Mouse (Mus musculus) brain, embryonic 18.5 days (tissue): ENCODE results near the gene H60b.
"Not testable (repeated sequence)": the region's sequence is repeated elsewhere in the genome, so short reads cannot be mapped to it uniquely, and the experiment has no call there.

Experiments
- DNase-seq: peaks from one replicate; pipeline ENCODE4 v3.0.0-alpha.2; 2012; ENCODE audit warnings: low read depth, low spot score

Gene H60b

DNA sequence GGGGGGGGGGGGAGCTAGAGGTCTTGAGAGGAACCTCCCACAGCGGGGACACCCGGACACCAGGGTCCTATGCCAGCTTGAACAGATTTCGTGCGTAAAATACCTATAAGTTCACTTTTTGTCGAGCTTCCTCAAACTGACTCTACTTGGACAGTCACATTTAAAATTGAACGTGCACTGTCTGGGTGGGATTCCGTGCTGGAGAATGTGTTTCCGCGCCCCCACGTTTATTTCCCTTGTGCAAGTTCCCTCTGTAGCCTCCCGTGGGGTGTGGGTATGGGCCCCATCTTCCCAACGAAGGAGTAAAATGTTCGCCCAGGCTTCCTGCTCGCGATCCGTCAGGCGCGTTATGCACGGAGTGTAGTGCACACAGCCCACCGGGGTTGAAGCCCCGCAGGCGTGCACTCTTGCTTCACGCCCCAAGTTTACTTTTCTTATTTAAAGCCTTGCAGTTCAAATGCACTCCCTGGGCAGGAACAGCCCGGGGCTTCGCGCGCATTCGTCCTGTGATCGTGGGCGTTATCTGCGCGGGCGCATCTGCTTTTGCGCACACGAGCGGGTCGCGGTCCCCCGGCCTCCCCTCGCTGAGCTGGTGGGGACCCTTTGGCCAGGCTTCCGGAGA lies 115.4 kb downstream of the H60b start:
- DNase-seq: no peak

DNA sequence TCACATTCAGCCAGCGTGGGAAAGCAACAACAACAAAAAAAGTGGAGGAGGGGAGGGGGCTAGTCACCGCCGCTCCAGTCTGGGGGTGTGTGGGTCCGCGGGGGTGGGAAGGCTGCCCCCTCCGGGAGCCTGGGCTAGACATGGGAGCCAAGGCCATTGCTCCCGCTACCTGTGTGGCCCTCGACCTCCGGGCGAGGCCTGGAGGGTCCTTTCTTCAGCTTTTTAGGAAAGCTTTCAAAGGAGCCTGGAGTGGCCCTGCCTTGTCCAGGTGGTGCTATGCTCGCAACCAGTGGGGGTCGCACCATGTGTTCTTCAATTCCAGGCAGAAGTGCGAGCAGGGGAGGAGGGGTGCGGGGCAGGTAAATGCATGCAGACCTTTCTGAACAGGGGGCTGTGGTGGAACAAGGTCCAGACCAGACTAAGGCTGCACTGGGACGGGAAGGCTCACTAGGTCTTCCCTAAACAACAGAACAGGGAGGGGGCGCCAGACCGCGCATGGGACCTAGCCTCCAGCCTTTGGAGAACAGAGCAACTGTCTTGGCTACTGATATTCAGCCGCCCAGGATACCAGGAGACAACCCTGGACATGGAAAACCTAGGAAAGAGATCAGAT lies 116.2 kb downstream of the H60b start:
- no peak for DNase-seq

DNA sequence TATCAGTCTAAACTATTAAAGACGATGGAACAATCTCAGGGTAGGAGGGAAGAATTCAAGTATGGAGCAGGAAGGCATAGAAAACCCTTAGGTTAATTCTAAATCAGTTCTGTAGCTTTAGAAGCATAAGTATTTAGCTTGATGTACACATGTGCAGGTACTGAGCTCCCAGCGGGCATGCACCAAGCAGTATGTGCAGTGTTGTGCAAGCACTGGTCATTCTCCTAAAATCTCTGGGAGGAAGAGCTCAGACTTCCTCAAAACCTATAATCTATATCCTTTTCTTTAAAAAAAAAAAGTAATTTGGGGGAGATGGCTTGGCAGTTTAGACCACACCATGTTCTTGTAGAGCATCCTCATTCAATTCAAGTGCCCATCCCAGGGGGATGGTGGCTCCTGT lies 120.1 kb downstream of the H60b start:
- DNase-seq: not testable (repeated sequence)

DNA sequence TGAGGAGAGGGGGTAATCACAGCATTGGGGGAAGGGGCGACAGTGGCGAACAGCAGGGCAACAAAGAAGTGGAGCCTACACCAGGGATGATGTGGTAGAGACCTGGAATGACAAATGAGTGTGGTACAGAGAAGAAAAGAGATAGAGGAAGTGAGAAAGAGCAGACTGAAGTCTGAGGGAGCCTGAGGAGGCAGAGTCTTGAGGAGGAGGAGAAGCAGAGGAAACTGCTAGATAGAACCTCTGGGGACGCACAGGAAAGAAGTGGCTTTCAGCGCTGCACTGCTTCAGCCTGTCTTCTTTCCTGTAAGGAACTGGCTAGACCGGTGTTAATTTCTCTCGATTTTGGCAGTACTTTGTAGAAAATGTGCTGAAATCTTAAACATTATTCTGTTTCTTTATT lies 124.4 kb downstream of the H60b start:
- no peak for DNase-seq

DNA sequence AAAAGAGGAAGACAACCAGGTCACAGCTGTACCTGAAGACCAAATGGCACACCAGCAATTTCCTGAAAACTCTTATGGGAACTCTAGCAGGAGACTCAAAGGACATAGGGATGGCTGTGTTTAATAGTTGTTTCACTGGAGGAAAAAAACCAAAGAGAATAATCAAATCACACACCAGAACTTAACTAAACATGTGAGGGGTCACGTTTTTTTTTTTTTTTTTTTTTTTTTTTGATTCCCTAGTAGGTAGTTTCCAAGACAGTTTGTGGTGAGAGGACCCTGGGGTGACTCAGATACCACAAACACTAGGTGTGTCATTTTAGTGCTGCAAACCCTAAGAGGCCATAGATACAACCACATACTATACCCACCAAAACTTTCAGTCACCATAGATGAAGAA lies 137.3 kb downstream of the H60b start:
- DNase-seq: no peak

DNA sequence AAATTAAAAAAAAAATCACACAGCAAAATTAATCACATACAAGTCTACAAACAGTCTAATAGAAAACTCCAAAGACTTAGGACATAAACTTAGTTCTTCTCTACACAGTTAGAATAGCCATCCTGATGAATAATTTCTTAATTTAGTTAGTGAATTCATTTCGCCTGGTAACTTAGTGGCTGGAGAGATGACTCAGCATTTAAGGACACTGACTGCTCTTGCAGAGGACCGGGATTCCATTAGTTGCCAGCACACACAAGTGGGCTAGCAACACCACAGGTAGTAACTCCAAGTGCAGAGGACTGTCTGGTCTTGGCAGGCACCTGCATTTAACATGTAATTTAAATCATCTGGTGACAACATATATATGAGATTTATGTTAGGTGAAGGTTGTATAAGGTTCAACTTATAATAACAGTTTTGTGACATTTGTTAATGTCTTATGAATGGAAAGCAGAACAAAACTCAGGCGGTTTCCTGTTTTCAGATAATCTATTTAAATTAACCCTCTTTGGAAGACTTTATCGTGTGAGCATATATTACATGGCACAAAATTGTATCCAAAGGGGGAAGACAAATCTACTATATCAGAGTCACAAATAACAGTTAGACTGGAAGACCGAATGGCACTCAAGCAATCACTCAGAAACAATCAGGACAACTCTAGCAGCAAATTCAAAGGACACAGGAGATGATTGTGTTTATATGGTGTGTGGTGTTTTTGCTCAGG lies 138.8 kb downstream of the H60b start:
- no peak for DNase-seq

DNA sequence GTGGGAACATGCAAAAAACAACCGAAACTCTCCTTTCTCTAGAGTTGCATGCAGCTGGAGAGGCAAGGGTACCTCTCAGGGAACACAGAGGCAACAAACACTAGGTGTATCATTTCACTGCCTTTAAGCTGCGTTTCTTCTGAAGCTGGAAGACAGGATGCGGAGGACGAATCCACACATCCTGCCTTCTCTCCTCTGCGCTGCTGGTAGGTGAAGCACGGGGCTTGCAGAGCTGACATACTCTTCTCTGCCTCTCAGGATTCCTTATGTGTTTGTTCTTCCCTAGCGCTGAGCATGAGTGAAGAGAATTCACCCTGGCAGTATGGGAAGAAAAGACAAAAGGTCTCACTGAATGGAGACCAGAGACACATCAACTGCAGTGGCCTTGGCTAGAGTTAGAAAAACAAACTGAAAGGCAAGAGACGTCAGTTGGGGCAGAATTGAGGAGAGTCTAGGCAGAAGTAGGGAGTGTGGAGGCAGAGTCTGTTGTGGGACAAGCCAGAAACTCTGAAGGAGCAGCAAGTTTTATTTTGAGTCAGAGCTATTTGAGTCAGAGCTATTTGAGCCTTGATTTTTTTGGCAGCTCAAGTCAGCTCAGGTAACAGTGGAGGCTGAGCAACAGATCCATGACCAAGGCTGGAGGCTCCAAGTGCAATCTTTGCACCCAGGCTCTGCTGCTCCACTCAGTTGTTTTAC lies 139.5 kb downstream of the H60b start:
- no peak for DNase-seq

DNA sequence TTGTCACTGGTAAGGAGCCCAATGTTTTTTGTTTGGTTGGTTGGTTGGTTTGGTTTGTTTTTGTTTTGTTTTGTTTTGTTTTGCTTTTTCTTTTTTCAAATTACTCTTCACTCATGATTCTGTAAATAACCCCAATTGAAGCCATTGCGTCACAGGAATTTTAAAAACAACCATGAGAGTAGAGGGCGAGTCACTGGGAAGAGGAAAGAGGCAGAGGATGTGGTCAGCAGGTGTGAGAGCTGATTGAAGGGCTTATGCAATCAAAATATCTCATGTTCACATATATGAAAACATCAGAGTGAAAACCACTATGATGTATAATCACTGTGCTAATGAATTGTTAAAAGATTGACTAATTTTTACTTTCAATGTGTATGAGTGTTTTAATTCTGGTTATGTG lies 140.9 kb downstream of the H60b start:
- no peak for DNase-seq

DNA sequence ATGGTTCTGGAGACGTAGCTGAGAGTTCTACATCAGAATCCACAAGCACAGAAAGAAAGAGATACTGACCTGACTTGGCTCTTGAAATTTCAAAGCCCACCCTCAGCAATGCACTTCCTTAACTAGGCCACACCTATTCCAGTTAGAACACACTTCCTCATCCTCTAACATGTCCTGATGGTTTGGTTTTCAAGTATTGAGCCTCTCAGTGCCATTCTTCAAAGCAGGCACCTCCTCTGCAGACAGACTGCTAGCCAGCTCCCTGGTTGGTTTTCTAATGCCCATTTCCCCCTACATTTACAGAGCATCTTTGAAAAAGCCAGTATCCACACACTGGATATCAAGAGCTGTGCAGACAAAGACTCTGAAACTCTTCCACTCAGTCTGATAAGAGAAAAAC lies 143.3 kb downstream of the H60b start:
- DNase-seq: no peak

DNA sequence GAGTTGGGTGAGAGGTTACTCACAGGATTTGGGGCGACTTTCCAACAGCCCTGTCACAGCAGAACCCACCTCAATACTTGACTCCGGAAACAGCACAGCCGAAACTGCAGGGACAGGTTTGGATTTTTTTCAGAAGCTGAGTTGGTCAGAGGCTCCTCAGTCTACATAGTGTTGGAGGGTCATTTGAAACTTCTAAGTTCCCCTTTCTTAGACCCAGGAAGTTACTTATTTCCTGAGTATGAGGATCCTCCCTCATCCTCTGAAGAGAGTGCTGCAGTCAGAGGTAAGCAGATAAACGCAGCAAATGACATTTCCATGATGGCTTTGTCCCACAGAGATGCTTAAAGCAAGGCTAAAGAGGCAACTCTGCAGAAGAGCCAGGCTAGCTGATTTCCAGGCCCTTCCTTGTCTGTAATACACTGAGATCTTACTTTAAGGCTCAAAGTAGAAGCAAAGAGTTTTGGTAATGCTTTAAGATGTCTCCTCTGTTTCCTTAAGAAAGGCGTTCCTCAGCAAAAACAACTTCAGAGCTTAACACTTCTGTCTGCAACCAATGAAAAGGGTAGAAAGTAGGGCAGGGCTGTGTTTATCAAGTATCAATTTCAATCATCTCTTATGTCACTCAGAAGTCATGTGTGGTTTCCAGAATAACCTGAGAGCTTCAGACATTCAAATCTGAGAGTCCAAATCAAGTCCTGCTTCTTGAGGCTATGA lies 144.1 kb downstream of the H60b start:
- no peak for DNase-seq

DNA sequence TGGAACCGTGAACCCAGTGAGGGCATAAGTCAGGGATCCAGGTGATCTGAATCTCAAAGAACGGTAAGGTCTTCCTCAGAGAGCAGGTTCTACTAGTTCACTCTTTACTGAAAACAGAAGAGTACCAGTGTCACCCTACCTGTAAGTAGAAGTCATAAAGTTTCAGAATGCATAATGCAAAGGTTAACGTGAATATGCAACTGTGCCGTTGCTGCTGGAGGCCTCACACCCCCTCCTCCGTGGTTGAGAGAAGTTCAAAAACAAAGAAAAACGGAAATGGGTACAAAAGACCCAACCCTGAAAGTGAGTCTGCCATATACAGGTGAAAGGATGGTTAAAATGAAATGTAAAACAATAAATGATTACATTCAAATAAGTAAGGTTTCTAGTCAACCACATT lies 145.3 kb downstream of the H60b start:
- no peak for DNase-seq

DNA sequence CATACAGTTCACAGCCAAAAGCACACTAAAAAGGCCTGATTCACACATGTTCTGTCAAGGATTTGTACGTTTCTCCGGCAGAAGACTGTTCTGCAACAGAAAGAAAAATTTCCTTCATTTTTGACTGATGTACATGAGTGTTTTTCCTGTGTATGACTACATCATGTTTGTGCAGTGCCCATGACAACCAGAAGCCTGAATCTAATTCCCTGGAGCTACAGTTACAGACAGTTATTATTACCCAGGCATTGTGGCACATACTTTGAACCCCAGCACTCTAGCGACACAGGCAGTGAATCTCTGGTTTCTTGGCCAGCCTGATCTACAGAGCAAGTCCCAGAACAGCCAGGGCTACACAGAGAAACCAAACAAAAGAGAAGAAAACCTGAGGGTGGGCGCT lies 147.4 kb downstream of the H60b start:
- DNase-seq: no peak

DNA sequence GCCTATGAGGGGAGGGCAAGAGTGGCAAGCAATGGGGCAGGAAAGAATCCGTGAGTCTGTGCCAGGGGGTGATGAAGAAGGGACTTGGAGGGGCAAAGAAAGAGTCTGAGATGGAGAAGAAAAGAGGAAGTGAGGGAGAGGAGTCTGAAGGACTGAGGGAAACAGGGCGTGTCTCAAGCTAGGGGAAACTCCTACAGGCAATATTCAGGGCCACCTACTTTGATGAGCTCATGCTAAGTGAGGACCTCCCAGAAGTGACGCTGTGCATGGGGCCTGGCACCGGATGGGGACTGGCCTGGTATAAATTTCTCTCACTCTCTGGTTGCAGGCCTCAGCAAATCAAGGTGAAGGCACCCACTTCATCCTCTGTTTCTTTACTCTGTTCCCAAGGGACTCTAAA lies 148.1 kb downstream of the H60b start:
- DNase-seq: no peak

DNA sequence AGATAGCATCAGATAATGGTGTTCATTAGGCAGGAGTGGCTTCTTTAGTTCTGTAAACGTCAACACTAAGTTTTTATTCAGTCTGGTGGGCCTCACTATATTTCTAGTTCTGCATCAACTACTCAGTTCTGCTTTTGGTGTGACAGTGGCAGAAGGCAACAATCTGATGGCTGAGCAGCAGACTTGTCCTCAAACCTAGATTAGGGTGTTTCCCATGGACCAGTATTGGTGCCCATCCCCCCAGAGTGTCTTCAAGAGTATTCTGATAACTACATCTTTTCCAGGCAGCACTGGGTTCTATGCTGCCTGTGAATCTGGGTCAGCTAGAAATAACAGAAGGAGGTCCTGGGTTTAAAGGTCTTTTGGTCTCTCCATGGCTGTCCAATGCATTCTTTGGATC lies 149.8 kb downstream of the H60b start:
- no peak for DNase-seq

DNA sequence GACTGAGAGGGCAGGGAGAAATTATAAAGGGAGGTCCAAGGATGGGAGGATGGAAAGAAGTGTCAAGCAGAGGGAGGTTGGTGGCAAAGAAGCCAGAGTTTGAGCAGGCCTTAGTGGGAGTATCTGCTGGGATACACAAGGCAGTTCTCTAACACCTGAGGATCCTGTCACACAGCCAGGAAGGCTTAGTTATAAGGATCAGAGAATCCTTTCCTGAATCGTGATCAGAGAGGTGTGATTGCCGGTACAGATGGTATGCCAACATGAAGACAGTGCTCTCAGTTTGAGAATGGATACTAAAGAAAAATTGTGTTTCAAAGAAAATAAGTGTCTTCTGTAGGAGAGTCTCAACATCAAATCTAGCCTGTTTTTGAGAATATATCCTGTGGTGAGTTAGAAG lies 164.5 kb downstream of the H60b start:
- DNase-seq: no peak
